Mouse (Mus musculus): Measurements from ENCODE around the gene Coro2b. TPM values are rescaled to one million over a fixed set of nuclear protein-coding genes. Genes with fewer than 3 reads are reported as not detected.
"Not testable (repeated sequence)": the region's sequence is repeated elsewhere in the genome, so short reads cannot be mapped to it uniquely, and the experiment has no call there.

Coro2b gene
- polyA plus RNA-seq, 1 experiment, result 12.1 TPM

- TF ChIP-seq CTCF (IDR thresholded peaks at IDR 0.05; ENCODE audit: borderline replicate concordance, insufficient read depth, low read length) (no peak), POLR2A (IDR thresholded peaks at IDR 0.05; ENCODE audit: low read depth, low read length) (no peak)
- no peak overlapping the region for H3K4me3 ChIP-seq (ENCODE audit: insufficient read depth, low read length)
- peaks cover 12% of the 10 kb centered on the region for H3K4me1 ChIP-seq (ENCODE audit: control insufficient read depth, insufficient read depth, low read length)
- H3K27ac ChIP-seq (ENCODE audit: insufficient read depth, low read length), result peak overlapping the region; percentile 36
Measured at GRCm38 (mm10) chr9:62456015-62456414, 80.8 kb downstream of the Coro2b start.

GRCm38 (mm10) chr9:62455210-62455969, 81.5 kb downstream of the Coro2b start:
- peak overlapping the region; percentile 36 for H3K27ac ChIP-seq (ENCODE audit: insufficient read depth, low read length)
- H3K4me1 ChIP-seq (ENCODE audit: control insufficient read depth, insufficient read depth, low read length), result peaks cover 12% of the 10 kb centered on the region
- H3K4me3 ChIP-seq (ENCODE audit: insufficient read depth, low read length), result no peak overlapping the region
- no peak for TF ChIP-seq CTCF (IDR thresholded peaks at IDR 0.05; ENCODE audit: borderline replicate concordance, insufficient read depth, low read length)
- no peak for TF ChIP-seq POLR2A (IDR thresholded peaks at IDR 0.05; ENCODE audit: low read depth, low read length)

DNA sequence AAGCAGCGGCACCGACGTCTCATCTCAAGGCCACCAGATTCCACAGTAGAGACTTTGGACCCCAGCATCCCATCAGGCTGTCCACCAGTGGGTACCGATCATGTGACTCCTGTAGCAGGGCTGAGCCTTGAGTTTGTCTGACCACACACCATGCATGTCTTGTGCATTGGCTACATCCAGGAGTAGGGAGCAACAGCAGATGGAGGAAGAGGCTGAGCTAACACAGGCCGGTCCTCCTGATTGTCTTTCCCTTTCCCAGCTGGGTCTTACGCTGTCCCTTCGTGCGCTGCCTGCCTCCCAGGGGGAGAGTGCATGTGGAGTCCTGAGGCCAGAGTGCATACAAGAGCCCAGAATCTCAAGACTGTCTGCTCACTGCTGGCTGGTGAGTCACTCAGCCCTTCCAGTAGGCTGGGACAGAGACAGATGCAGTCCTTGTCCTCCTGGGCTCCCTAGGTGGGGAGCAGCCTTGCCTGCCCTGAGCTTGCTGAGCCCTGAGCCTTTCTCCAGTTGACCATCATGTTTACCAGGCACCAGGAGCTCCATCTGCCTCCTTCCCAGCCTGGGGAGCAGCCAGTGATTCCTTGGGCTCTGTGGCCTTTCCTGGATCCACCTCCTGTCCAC, 84.4 kb downstream of the Coro2b start:
- Histone ChIP-seq H3K4me1 (ENCODE audit: control insufficient read depth, insufficient read depth, low read length) (peaks cover 12% of the 10 kb centered on the region), H3K4me3 (ENCODE audit: insufficient read depth, low read length) (no peak overlapping the region), H3K27ac (ENCODE audit: insufficient read depth, low read length) (no peak overlapping the region)
- TF ChIP-seq CTCF (IDR thresholded peaks at IDR 0.05; ENCODE audit: borderline replicate concordance, insufficient read depth, low read length) (no peak), POLR2A (IDR thresholded peaks at IDR 0.05; ENCODE audit: low read depth, low read length) (no peak)

- Histone ChIP-seq H3K27ac (ENCODE audit: insufficient read depth, low read length) (no peak overlapping the region), H3K4me3 (ENCODE audit: insufficient read depth, low read length) (no peak overlapping the region), H3K4me1 (ENCODE audit: control insufficient read depth, insufficient read depth, low read length) (peaks cover 12% of the 10 kb centered on the region)
- TF ChIP-seq CTCF (IDR thresholded peaks at IDR 0.05; ENCODE audit: borderline replicate concordance, insufficient read depth, low read length), result no peak
- no peak for TF ChIP-seq POLR2A (IDR thresholded peaks at IDR 0.05; ENCODE audit: low read depth, low read length)
Measured at GRCm38 (mm10) chr9:62451585-62452372, 85.1 kb downstream of the Coro2b start.

GRCm38 (mm10) chr9:62450862-62451261, 86.0 kb downstream of the Coro2b start:
- TF ChIP-seq CTCF (IDR thresholded peaks at IDR 0.05; ENCODE audit: borderline replicate concordance, insufficient read depth, low read length), result no peak
- TF ChIP-seq POLR2A (IDR thresholded peaks at IDR 0.05; ENCODE audit: low read depth, low read length), result no peak
- peaks cover 12% of the 10 kb centered on the region for H3K4me1 ChIP-seq (ENCODE audit: control insufficient read depth, insufficient read depth, low read length)
- no peak overlapping the region for H3K4me3 ChIP-seq (ENCODE audit: insufficient read depth, low read length)
- no peak overlapping the region for H3K27ac ChIP-seq (ENCODE audit: insufficient read depth, low read length)

DNA sequence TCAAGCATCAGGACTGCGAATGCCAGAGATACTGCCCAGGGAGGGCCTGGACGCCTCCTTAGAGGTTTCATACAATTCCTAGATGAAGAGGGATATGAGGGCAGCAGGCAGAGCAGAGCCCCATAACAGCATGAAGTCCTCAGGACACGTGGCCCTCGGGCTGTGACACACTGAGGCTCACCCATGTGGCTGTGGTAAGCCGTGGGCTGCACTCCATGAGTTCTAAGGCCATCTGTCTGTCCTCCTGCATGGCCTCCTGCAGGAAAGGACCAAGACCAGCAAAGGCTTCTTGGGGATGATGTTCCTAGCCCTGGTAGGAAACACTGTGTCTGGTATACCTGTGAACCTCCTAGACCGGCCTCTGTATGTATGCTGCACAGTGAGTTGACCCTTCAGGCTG, 86.5 kb downstream of the Coro2b start:
- Histone ChIP-seq H3K4me3 (ENCODE audit: insufficient read depth, low read length) (no peak overlapping the region), H3K4me1 (ENCODE audit: control insufficient read depth, insufficient read depth, low read length) (peaks cover 7% of the 10 kb centered on the region), H3K27ac (ENCODE audit: insufficient read depth, low read length) (no peak overlapping the region)
- TF ChIP-seq POLR2A (IDR thresholded peaks at IDR 0.05; ENCODE audit: low read depth, low read length), result no peak
- no peak for TF ChIP-seq CTCF (IDR thresholded peaks at IDR 0.05; ENCODE audit: borderline replicate concordance, insufficient read depth, low read length)

DNA sequence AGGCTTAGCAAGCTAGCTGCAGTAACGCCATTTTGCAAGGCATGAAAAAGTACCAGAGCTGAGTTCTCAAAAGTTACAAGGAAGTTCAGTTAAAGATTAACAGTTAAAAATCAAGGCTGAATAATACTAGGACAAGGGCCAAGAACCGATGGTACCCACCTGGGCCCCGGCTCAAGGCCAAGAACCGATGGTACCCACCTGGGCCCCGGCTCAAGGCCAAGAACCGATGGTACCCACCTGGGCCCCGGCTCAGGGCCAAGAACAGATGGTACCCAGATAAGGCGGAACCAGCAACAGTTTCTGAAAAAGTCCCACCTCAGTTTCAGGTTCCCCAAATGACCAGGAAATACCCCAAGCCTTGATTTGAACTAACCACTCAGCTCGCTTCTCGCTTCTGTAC, 89.5 kb downstream of the Coro2b start:
- not testable (repeated sequence) for H3K4me3 ChIP-seq (ENCODE audit: insufficient read depth, low read length)

DNA sequence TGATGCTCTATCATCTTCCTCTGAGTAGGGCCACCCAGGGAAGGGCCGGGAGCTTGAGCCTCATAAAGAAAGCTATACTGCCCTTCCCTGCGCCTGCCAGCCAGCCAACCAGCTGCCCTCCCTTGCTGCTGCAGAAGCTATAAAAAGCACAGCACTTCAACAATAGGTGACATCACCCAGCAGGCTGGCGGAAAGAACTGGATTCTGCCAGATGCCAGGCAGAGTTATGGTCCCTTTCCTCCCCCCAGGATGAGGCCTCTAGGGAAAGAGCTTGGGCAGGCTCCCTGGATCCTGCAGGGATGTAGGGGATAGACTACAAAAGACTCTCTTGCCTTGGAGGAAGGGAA, 98.1 kb downstream of the Coro2b start:
- no peak overlapping the region for H3K4me3 ChIP-seq (ENCODE audit: insufficient read depth, low read length)
- peaks cover 4% of the 10 kb centered on the region; the same call in 1 of the 2 replicates for H3K4me1 ChIP-seq (ENCODE audit: control insufficient read depth, insufficient read depth, low read length)
- TF ChIP-seq POLR2A (IDR thresholded peaks at IDR 0.05; ENCODE audit: low read depth, low read length), result no peak
- TF ChIP-seq CTCF (IDR thresholded peaks at IDR 0.05; ENCODE audit: borderline replicate concordance, insufficient read depth, low read length), result no peak
- H3K27ac ChIP-seq (ENCODE audit: insufficient read depth, low read length), result no peak overlapping the region

More for the DNA sequence above, 89.5 kb downstream of the Coro2b start:
- H3K27ac ChIP-seq (ENCODE audit: insufficient read depth, low read length); H3K4me1 ChIP-seq (ENCODE audit: control insufficient read depth, insufficient read depth, low read length): not testable (repeated sequence)

DNA sequence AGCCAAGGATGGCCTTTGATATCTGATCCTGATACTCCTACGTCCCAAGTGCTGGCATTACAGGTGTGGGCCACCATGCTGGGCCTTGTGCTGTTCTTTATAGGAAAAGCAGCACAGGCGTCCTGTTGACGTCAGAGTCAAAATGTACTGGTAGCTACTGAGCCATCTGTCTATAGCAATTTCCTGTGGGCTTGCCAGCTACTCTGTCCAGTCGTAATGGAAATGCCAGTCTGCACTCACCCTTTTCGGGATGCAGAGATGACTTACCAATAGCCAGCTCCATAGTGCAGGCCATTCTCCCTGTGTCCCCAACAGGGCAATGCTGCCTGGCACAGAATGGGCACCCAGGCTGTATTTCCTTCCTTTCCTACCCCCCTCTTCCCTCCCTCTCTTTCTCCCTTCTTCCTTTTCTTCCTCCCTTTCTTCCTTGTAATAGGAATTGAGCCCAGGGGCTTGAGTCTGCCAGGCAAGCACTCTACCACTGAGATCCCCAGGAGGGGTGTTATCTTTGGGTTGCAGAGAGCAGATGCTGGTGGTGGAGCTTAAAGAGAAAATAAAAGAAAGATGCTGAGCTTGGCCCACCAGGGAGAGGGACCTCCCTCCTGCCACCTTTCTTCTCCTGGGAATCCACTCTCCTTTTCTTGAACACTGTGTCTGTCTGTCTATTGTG, 98.6 kb downstream of the Coro2b start:
- Histone ChIP-seq H3K27ac (ENCODE audit: insufficient read depth, low read length) (no peak overlapping the region), H3K4me1 (ENCODE audit: control insufficient read depth, insufficient read depth, low read length) (peaks cover 4% of the 10 kb centered on the region; the same call in 1 of the 2 replicates), H3K4me3 (ENCODE audit: insufficient read depth, low read length) (no peak overlapping the region)
- TF ChIP-seq POLR2A (IDR thresholded peaks at IDR 0.05; ENCODE audit: low read depth, low read length), result no peak
- no peak for TF ChIP-seq CTCF (IDR thresholded peaks at IDR 0.05; ENCODE audit: borderline replicate concordance, insufficient read depth, low read length)

Data from embryonic fibroblast, embryonic 13.5 days (primary cell).